Mouse (Mus musculus): ENCODE measurements around the gene Tet1.

- TF ChIP-seq CTCF (IDR thresholded peaks at IDR 0.05) (no peak), EP300 (IDR thresholded peaks at IDR 0.05) (no peak)
These were observed 100.0 kb downstream of the Tet1 start for GRCm38 (mm10) chr10:62808766-62809165.
